Mouse (Mus musculus): ENCODE measurements at regions not wholly inside any gene's neighbourhood (a gene's known extent, or its start where the extent isn't known, plus 50 kb on each side); places are given as distances from the start of the nearest gene placed in this dataset.
A peak's percentile ranks its signal among the peaks of the same experiment; 100 is the strongest.

GRCm38 (mm10) chr4:119036582-119036981 lies 71.9 kb upstream of the Slc2a1 start:
- no peak overlapping the region for H3K4me3 ChIP-seq (ENCODE audit: low read length)
- H3K9me3 ChIP-seq (ENCODE audit: control insufficient read depth, low read length): no peaks in the 10 kb centered on the region
- no peak overlapping the region for H3K9ac ChIP-seq (ENCODE audit: low read length)
- H3K4me1 ChIP-seq (replicated peaks; ENCODE audit: control insufficient read depth, insufficient read depth, low read length): no peaks in the 10 kb centered on the region
- H3K27ac ChIP-seq (ENCODE audit: low read length): no peak overlapping the region
- 78% methylated on average over 5 of the region's 5 CpGs for WGBS
- H3K36me3 ChIP-seq (ENCODE audit: control insufficient read depth, insufficient read depth, low read length): no peaks in the 10 kb centered on the region
- ATAC-seq (ENCODE audit: low read depth): no peak
- no peaks in the 10 kb centered on the region for H3K27me3 ChIP-seq (ENCODE audit: control insufficient read depth, insufficient read depth, low read depth, low read length)
- no peak overlapping the region for H3K4me2 ChIP-seq (ENCODE audit: low read depth, low read length)

- no peak overlapping the region for H3K27ac ChIP-seq (ENCODE audit: low read length)
- H3K9ac ChIP-seq (ENCODE audit: low read length): no peak overlapping the region
- no peaks in the 10 kb centered on the region for H3K27me3 ChIP-seq (ENCODE audit: control insufficient read depth, insufficient read depth, low read depth, low read length)
- 70% methylated on average over 6 of the region's 6 CpGs for WGBS
- H3K36me3 ChIP-seq (ENCODE audit: control insufficient read depth, insufficient read depth, low read length): no peaks in the 10 kb centered on the region
- H3K4me2 ChIP-seq (ENCODE audit: low read depth, low read length): no peak overlapping the region
- no peak overlapping the region for H3K4me3 ChIP-seq (ENCODE audit: low read length)
- H3K4me1 ChIP-seq (replicated peaks; ENCODE audit: control insufficient read depth, insufficient read depth, low read length): no peaks in the 10 kb centered on the region; the same call in 1 of the 2 replicates
- H3K9me3 ChIP-seq (ENCODE audit: control insufficient read depth, low read length): no peaks in the 10 kb centered on the region
- no peak; the same call in 1 of the 2 replicates for ATAC-seq (ENCODE audit: low read depth)
Observed at GRCm38 (mm10) chr4:119040041-119040440, 68.5 kb upstream of the Slc2a1 start.

- Histone ChIP-seq H3K4me3 (ENCODE audit: low read length) (no peak overlapping the region), H3K27me3 (ENCODE audit: control insufficient read depth, insufficient read depth, low read depth, low read length) (no peaks in the 10 kb centered on the region), H3K4me1 (replicated peaks; ENCODE audit: control insufficient read depth, insufficient read depth, low read length) (no peaks in the 10 kb centered on the region; the same call in 1 of the 2 replicates), H3K9me3 (ENCODE audit: control insufficient read depth, low read length) (no peaks in the 10 kb centered on the region), H3K9ac (ENCODE audit: low read length) (no peak overlapping the region), H3K27ac (ENCODE audit: low read length) (no peak overlapping the region), H3K4me2 (ENCODE audit: low read depth, low read length) (no peak overlapping the region), H3K36me3 (ENCODE audit: control insufficient read depth, insufficient read depth, low read length) (no peaks in the 10 kb centered on the region)
- WGBS: 60% methylated on average over 6 of the region's 6 CpGs
- no peak for ATAC-seq (ENCODE audit: low read depth)
Observed at GRCm38 (mm10) chr4:119041616-119042015, 66.9 kb upstream of the Slc2a1 start.

- Histone ChIP-seq H3K9ac (ENCODE audit: low read length) (peak overlapping the region; percentile 11; the same call in 1 of the 2 replicates), H3K27me3 (ENCODE audit: control insufficient read depth, insufficient read depth, low read depth, low read length) (no peaks in the 10 kb centered on the region), H3K4me3 (ENCODE audit: low read length) (no peak overlapping the region), H3K27ac (ENCODE audit: low read length) (0 out of 2 replicates have a peak overlapping the region, but pooled peaks have one; percentile 22), H3K4me1 (replicated peaks; ENCODE audit: control insufficient read depth, insufficient read depth, low read length) (no peaks in the 10 kb centered on the region; the same call in 1 of the 2 replicates), H3K36me3 (ENCODE audit: control insufficient read depth, insufficient read depth, low read length) (no peaks in the 10 kb centered on the region), H3K9me3 (ENCODE audit: control insufficient read depth, low read length) (no peaks in the 10 kb centered on the region), H3K4me2 (ENCODE audit: low read depth, low read length) (no peak overlapping the region)
- 48% methylated on average over 19 of the region's 19 CpGs for WGBS
- peak; percentile 46; the same call in 1 of the 2 replicates for ATAC-seq (ENCODE audit: low read depth)
Observed at GRCm38 (mm10) chr4:119044005-119044677, 64.4 kb upstream of the Slc2a1 start.

GRCm38 (mm10) chr4:119044836-119045235 lies 63.7 kb upstream of the Slc2a1 start:
- 0 out of 2 replicates have a peak, but pooled peaks have one; percentile 20 for ATAC-seq (ENCODE audit: low read depth)
- Histone ChIP-seq H3K27ac (ENCODE audit: low read length) (no peak overlapping the region), H3K4me2 (ENCODE audit: low read depth, low read length) (no peak overlapping the region), H3K4me3 (ENCODE audit: low read length) (no peak overlapping the region), H3K4me1 (replicated peaks; ENCODE audit: control insufficient read depth, insufficient read depth, low read length) (no peaks in the 10 kb centered on the region; the same call in 1 of the 2 replicates), H3K27me3 (ENCODE audit: control insufficient read depth, insufficient read depth, low read depth, low read length) (no peaks in the 10 kb centered on the region), H3K9ac (ENCODE audit: low read length) (no peak overlapping the region), H3K9me3 (ENCODE audit: control insufficient read depth, low read length) (no peaks in the 10 kb centered on the region), H3K36me3 (ENCODE audit: control insufficient read depth, insufficient read depth, low read length) (no peaks in the 10 kb centered on the region)
- 74% methylated on average over 13 of the region's 13 CpGs for WGBS

- Histone ChIP-seq H3K4me3 (ENCODE audit: low read length) (no peak overlapping the region), H3K27ac (ENCODE audit: low read length) (no peak overlapping the region), H3K4me2 (ENCODE audit: low read depth, low read length) (no peak overlapping the region), H3K4me1 (replicated peaks; ENCODE audit: control insufficient read depth, insufficient read depth, low read length) (peaks cover 4% of the 10 kb centered on the region; the same call in 1 of the 2 replicates), H3K36me3 (ENCODE audit: control insufficient read depth, insufficient read depth, low read length) (no peaks in the 10 kb centered on the region), H3K9ac (ENCODE audit: low read length) (no peak overlapping the region), H3K27me3 (ENCODE audit: control insufficient read depth, insufficient read depth, low read depth, low read length) (no peaks in the 10 kb centered on the region), H3K9me3 (ENCODE audit: control insufficient read depth, low read length) (no peaks in the 10 kb centered on the region)
- ATAC-seq (ENCODE audit: low read depth): peak; percentile 64
- 27% methylated on average over 2 of the region's 2 CpGs for WGBS
Observed at GRCm38 (mm10) chr4:119050867-119051353, 57.6 kb upstream of the Slc2a1 start.

- no peak for ATAC-seq (ENCODE audit: low read depth)
- Histone ChIP-seq H3K4me1 (replicated peaks; ENCODE audit: control insufficient read depth, insufficient read depth, low read length) (peaks cover 4% of the 10 kb centered on the region; the same call in 1 of the 2 replicates), H3K36me3 (ENCODE audit: control insufficient read depth, insufficient read depth, low read length) (no peaks in the 10 kb centered on the region), H3K27ac (ENCODE audit: low read length) (no peak overlapping the region), H3K9me3 (ENCODE audit: control insufficient read depth, low read length) (no peaks in the 10 kb centered on the region), H3K4me2 (ENCODE audit: low read depth, low read length) (no peak overlapping the region), H3K4me3 (ENCODE audit: low read length) (no peak overlapping the region), H3K9ac (ENCODE audit: low read length) (no peak overlapping the region), H3K27me3 (ENCODE audit: control insufficient read depth, insufficient read depth, low read depth, low read length) (no peaks in the 10 kb centered on the region)
- 56% methylated on average over 3 of the region's 3 CpGs for WGBS
Observed at GRCm38 (mm10) chr4:119052537-119052936, 56.0 kb upstream of the Slc2a1 start.

- Histone ChIP-seq H3K4me2 (ENCODE audit: low read depth, low read length) (no peak overlapping the region), H3K36me3 (ENCODE audit: control insufficient read depth, insufficient read depth, low read length) (no peaks in the 10 kb centered on the region), H3K27me3 (ENCODE audit: control insufficient read depth, insufficient read depth, low read depth, low read length) (no peaks in the 10 kb centered on the region), H3K9me3 (ENCODE audit: control insufficient read depth, low read length) (no peaks in the 10 kb centered on the region), H3K4me3 (ENCODE audit: low read length) (no peak overlapping the region), H3K27ac (ENCODE audit: low read length) (no peak overlapping the region), H3K9ac (ENCODE audit: low read length) (no peak overlapping the region), H3K4me1 (replicated peaks; ENCODE audit: control insufficient read depth, insufficient read depth, low read length) (peaks cover 4% of the 10 kb centered on the region; the same call in 1 of the 2 replicates)
- ATAC-seq (ENCODE audit: low read depth): no peak
- 75% methylated on average over 4 of the region's 4 CpGs for WGBS
Observed at GRCm38 (mm10) chr4:119053241-119053640, 55.3 kb upstream of the Slc2a1 start.

- no peak overlapping the region for H3K4me3 ChIP-seq (ENCODE audit: low read length)
- H3K4me1 ChIP-seq (replicated peaks; ENCODE audit: control insufficient read depth, insufficient read depth, low read length): peaks cover 4% of the 10 kb centered on the region; the same call in 1 of the 2 replicates
- no peaks in the 10 kb centered on the region for H3K36me3 ChIP-seq (ENCODE audit: control insufficient read depth, insufficient read depth, low read length)
- H3K27me3 ChIP-seq (ENCODE audit: control insufficient read depth, insufficient read depth, low read depth, low read length): no peaks in the 10 kb centered on the region
- H3K9ac ChIP-seq (ENCODE audit: low read length): no peak overlapping the region
- no peak overlapping the region for H3K4me2 ChIP-seq (ENCODE audit: low read depth, low read length)
- H3K27ac ChIP-seq (ENCODE audit: low read length): no peak overlapping the region
- 0 out of 2 replicates have a peak, but pooled peaks have one; percentile 10 for ATAC-seq (ENCODE audit: low read depth)
- 63% methylated on average over 6 of the region's 6 CpGs for WGBS
- no peaks in the 10 kb centered on the region for H3K9me3 ChIP-seq (ENCODE audit: control insufficient read depth, low read length)
Observed at GRCm38 (mm10) chr4:119053680-119054079, 54.8 kb upstream of the Slc2a1 start.
